Mouse (Mus musculus) kidney, adult 8-10 months (tissue): ENCODE measurements at regions not wholly inside any gene's neighbourhood (a gene's known extent, or its start where the extent isn't known, plus 50 kb on each side); places are given as distances from the start of the nearest gene placed in this dataset.

ENCODE experiments used
- DNase-seq, 2 experiments: peaks; one replicate each; pipeline ENCODE4 v3.0.0; 2022

DNA sequence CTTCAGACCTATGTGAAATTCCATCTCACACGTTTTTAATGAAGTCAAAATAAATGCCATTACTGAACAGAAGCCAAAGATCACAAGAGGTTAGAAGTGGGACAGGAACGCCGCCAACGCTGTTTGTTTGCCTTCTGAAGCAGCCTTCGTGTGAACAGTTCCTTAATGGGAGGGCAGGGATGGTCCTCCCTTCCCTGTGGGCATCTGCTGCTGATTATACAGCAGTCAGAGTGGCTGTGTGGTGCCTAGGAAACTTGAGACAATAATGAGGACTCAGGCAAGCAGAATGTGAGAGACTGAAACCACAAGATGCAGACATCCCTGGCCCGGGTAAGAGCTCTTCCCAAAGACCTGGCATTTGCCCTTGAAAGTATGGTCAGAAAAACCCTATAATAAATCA, 164.3 kb downstream of the Cxcl12 start:
- DNase-seq, result no peak

DNA sequence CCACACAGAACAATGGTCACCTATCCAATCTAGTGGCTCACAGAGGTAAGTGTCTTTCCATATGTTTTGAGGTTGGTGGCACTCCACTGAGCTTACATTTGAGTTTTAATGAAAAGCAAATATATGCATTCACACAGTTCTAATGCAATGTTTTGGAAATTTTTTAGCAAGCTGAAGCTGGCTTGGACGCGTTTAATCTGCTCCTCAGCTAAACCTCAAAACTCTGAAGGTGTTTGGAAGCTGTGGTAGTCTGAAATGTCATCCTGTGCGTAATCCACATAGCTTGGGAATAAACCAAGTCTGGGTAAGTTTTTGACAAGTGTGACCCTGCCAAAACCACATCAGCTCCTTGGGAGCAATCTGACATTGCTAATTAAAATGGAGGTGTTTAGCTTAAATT, 173.8 kb downstream of the Cxcl12 start:
- no peak for DNase-seq

DNA sequence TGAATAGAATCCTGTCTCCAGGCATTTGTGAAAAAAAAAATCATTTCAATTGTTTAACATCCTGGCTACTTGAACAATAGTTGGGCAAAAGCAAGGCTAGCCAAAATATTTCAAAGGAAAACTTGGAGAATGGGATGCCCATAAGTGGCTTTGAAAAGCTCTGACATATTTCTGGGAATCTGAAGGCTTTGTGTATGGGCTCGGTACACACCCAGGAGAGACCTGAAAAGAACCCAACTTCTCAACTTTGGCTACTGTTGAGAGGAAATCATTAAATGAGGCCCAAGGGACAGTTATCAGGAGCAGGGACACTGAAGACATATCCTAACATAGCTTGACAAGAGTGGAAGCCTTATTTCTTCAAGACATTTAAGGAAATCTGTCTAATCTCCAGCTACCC, 179.0 kb downstream of the Cxcl12 start:
- no peak for DNase-seq

DNA sequence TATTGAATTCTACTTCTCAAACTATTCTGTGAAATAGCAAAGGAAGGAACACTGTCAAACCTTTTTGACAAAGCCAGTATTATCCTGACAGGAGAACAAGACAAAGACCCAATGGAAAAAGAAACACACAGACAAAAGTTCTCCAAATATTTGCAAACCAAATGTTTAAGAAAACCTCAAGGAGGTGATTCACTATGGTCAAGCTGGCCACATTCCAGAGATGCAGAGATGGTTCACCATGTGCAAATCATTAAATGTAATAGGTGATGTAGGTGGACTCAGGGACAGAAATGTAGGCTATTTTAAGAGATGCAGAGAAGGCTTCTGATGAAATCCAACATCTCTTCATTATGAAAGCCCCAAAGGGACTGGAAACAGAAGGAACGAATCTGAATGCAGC, 183.5 kb downstream of the Cxcl12 start:
- DNase-seq, result no peak

DNA sequence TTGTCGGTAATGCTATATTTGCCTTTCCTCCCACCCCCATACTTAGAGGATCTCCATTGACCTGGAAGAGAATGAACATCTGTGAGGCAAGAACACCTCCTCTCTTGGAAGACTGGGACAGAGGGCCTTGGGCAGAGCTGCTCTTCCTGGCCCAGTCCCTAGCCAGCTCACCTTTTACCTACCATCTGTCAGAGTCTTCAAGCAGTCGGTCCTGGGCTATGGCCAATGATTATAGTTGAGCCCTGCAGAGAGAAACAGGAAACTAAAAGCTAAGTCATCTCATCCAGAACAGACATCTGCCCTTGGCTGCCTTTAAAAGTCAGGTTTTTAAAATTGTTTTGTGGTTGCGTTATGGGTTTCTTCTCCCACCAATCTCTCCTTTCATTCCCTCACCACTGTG, 184.8 kb downstream of the Cxcl12 start:
- DNase-seq, result no peak

DNA sequence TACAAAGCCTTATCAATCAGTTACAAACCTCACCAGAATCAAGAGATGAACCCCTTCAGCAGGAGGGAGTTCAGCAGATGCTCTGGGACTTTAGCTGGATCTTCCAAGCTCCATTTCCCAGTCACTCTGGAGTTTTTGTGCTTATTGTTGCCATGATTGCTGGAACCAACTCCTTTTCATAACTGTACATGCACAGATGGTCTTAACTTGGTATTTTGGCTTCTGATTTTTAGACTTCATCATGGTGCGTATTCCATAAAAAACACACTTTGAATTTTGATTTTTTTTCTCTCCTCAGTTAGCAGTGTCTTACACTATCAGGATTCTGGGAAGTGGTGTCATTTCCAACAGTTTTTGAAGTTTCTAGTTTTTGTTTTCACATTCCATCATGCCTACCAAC, 187.8 kb downstream of the Cxcl12 start:
- DNase-seq, result no peak

DNA sequence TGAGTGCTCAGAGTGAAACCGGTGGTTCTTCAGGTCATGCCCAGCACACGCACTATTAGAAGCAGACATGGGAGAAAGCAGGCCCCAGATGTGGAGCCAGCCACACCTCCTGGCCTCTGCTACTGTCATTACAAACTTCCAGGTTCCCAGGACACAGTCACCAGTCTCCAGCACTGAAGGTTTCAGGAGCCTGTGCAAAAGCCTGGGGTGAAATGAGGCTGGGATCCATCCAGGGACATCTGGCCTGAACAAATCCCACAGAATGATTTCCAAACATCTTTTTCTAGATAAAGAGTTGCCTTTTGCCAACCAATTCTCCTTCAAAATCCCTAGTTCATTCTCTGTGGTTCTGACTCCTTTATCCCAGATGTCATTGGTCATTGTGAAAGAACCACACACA, 191.1 kb downstream of the Cxcl12 start:
- no peak for DNase-seq

DNA sequence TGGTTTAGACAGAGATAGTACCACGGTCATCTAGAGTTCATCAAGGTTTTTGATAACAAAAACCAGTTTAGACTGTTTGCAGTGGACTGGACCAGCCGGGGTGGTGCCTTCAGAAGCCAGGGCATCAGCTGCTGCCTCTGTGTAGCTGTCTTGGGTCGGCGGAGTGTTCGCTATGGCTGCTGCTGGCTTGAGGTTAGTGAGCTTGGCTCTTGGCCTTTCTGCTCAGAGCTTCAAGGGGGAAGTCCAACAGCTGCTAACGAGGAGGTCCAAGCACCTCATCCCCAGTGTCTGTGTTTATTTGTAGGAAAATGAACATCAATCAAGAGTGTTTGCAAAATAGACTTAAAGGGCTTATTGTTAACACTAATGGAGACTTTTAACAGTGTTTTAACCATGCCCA, 198.2 kb downstream of the Cxcl12 start:
- no peak for DNase-seq

DNA sequence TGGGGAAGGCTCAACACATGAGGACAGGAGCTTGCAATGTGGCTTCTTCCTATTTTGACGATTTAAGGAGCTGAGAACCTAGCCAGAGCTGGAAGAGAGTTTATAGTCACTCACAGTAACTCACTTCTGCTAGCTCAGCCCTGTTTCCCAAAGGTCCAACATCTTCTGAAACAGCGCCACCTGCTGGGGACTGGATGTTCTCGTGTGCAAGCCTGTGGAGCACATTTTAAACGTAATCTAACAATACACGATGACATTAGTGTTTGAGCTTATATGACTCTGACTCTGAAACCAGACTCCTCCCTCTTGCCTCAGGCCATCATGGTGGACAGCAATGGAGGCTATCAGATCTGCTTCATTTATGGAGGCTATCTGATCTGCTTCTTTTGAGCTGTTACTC, 207.7 kb downstream of the Cxcl12 start:
- DNase-seq, result no peak

DNA sequence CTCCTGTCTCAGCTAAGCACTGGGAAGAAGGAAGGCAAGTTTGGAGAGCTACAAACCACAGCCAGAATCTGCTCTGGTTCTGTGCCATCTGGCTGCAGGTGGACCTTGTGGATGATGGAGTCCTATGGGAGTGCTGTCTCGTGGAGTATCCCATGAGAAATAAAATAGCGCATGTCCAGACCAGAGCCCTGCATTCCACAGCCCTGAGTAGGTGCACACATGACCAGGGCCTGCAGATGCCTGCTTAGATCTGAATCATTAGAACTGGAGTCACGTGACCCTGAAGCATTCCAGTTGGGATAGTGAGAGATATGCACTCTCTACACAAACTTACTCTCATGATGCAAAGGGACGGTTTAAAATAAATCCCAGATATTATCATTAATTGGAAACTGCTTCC, 211.6 kb downstream of the Cxcl12 start:
- no peak for DNase-seq

DNA sequence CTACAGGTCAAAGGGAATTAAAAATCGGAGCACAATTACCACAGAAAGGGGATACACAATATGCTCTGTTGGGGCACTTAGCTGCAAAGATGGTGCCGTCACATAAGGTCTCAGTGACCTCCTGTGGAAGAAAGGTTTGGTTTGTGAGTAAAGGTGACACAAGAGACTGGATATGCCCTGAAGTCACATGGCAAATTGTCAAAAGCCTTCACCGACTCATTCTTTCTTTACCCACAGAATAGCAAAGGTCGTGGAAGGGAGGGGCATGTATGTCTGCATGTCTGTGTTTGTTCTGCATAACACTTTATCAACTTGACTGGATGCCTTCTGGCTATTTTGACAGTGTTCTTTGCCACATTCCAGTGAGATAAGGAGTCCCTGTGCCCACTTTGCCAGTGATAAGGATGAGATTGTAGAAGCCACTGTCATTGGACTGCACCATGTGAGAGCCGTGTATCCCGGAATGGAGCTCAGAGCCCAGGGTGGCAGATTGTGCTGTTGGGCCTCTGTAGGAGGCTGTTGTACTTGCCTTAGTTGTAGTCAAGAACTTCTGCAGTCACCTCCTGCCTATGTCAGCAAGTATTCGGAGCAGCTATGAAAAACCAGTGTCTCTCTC, 222.0 kb downstream of the Cxcl12 start:
- no peak for DNase-seq

DNA sequence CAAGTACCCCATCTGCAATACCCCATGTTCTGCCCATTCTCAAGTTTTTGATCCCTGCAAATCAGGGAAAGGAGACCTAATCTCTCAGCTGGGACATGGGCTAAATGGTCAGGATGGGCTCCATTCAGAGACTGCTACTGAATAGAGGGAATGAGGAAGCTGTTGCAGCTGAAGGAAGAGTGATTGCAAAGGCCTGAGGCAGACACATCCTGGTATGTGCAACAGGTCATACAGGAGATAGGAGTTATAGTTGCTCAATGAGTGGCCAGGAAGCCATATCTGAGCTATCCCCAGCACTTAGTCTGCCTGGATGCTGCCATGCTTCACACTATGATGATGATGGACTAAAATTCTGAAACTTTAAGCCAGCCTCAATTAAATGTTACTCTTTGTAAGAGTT, 225.1 kb downstream of the Cxcl12 start:
- DNase-seq, result no peak

DNA sequence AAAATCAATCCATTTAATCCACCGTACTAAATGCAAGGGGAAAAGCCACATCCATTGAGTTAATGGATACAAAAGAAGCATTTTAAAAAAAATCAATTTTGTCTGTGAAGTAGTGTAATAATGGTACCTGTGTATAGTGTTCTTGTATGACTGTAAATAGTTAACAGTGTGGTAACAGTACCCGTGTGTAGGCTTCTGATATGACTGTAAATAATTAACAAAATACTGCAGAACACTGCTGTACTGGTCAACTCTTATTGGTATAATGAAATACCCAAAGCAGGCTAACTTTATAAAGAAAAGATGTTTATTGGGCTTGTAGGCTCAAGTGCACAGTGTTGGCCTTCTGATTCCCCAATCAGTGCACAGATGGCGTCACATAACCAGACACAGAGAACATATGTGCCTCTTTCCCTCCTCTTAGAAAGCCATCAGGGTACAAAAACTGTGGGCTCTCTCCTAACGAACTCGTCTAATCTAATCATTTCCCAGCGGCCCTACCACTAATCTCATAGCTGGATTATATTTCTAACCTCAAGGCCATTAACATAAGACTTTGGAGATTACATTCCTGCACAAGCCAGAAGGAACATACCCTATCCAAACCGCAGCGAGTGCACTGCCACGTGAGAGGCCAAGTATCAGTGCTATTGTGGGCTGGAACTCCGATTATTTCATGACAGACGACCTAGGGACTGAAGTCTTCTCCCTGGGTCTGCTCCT, 237.4 kb downstream of the Cxcl12 start:
- no peak for DNase-seq

DNA sequence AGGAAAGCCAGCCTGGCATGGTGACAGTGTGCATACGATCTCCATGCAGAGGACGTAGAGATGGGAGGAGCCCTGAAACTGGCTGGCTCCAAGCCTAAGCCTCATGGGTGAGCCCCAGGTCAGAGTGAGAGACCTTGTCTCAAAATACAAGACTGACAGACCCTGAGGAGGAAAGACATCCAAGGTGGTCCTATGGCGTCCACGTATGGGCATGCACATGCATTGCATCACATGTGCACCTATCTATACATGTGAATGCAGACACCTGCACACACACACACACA, 237.9 kb downstream of the Cxcl12 start:
- no peak for DNase-seq

DNA sequence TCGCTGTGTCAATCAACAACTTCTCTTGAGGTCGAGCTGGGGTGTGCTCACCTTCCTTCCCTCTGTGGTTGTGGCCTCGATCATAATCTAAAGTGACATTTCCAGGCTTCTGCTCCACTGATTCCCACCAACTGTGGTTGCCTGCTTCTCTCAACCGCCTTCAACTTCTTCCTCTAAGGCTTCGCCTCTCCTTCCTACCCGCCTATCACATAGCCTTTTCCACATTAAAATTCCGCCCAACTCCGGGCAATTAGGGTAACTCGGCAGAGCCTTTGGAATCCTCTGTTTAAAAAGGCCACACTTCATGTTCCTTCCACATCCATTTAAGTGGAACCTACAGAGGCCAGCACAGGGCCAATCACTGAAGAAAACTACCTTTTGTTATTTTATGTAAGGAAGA, 238.4 kb downstream of the Cxcl12 start:
- DNase-seq, result no peak

DNA sequence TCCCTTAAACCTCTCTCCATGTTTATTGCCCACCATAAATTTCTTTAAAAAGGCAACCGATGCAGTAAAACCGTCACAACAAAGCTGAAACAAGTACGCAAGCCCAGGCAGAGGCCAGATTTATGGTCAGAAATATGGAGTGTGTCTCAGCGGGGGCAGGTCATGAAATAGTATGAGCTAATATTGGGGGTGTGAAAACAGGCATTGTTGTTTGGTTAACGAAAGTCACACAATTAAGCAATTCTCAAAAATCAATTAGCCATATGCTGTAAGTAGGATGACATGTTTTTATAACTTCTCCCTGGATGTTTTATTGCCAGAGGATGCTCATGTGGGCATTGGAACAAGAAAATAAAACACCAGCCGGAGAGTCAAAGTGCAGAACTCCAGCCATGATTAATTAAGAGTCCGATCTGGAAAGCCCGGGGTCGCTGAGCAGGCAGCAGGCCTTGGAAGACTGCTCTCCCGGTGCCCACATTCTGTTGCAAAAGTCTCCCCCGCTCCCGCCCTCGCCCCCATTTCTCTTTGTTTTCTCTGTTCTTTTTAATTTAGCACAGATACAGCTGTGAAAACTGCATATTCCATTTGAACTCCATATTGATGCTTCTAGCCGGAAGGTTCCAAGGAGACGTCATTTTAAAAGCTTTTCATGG, 239.0 kb downstream of the Cxcl12 start:
- DNase-seq, result no peak

DNA sequence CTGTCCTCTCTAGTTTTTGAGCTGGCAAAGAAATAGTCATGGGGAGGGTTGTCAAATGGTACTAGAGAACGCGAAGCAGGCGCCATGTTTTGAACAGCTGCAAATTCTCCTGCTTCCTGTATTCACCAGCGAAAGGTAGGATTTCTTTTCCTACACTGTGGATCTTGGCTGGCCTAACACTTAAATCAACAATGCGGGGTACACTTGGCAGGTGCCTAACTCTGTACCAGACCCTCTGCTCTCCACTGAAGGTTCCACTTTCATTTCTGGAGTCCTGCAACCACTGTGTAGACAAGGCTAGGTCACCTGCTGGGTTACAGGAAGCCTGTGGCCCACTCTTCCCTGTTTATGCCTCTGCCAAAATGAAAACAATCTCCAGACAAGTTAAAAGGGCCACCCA, 239.6 kb downstream of the Cxcl12 start:
- no peak for DNase-seq

DNA sequence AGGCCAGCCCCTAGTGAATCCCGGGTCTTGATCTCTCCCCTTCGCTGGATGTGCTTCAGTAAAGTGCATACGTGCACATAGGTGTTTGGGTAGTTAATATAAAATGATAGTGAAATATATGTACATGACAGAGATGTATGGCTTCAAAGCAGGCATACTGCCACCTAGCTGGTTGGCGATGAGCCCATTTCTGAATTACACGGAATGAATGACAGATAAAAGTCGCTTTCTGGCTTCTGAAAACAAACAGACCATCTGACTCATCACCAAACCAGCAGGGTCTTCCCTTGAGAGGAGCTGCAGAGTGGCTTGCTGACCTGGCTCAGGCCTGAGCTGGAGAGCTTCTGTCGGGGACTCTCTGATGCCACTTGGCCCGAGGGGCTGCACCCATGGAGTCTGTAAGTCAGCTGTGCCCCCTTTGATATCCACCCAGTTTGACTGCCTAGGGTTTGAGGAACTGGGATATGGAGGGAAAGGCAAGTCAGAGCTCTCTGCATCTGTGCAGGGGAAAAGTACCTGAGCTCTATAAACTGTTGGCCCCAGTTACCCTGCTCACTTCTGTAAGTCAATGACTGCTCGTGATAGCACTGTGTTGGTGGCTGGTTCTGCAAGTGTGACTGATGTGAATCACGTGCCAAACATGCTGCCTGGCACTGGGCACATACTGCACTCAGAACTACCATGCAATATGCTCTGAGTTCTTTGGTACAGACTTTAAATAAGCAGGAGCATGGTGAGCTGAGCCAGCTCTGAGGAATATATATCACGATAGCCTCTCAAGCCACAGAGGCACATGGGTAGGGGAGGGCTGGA, 240.8 kb downstream of the Cxcl12 start:
- DNase-seq, result no peak

DNA sequence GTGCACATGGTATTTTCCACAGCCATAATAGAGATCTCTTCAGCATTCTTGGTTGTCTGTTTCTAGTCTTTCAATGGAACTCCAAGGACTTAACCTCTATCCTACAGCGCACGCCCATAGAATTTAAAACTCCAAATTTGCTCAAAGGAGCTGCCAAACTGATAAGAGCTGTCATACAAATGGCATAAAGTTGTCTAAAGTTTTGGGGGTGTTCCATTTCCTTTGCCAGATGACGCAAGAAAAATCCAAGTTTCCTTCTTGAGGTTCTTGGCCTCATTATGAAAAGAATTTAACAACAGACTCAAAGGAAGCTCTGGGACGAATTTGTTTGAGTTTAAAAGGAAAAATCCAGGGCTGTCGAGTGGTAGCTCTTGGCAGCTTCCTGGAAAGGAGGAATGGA, 246.6 kb downstream of the Cxcl12 start:
- DNase-seq, result no peak

DNA sequence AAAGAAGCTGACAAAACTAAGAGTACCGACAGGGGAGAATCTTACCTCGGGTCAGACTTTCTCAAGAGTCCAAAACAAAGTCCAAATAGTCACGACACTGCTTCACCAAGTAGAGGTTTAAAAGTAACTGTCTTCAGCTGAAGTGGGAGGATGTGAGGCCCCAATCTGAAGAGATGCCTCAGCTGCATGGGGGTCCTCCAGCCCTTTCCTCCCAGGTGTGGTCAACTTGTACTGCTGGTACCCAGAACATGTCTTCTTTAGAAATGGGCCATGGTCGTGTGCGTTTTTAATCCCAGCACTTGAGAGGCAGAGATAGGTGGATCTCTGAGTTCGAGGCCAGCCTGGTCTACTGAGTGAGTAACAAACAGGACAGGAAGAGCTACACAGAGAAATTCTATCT, 247.6 kb downstream of the Cxcl12 start:
- no peak for DNase-seq

DNA sequence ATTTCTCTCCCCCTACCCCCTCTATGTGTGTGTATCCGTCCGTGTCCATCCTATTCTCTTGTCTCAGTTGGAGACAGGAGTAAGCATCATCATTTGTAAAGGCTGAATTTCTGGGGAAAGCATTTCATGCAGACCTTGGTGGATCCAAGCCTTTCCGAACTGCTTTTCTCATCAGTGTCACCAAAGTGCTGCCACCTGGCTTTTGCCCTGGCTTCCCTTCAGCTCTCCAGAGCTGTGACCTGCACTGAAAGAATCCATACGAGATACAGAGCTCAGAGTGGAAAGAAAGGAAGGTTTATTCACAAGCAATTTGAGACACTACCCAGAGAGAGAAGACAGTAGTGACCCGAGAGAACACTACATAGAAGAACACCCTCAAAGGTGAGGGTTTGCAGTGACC, 248.1 kb downstream of the Cxcl12 start:
- no peak for DNase-seq

DNA sequence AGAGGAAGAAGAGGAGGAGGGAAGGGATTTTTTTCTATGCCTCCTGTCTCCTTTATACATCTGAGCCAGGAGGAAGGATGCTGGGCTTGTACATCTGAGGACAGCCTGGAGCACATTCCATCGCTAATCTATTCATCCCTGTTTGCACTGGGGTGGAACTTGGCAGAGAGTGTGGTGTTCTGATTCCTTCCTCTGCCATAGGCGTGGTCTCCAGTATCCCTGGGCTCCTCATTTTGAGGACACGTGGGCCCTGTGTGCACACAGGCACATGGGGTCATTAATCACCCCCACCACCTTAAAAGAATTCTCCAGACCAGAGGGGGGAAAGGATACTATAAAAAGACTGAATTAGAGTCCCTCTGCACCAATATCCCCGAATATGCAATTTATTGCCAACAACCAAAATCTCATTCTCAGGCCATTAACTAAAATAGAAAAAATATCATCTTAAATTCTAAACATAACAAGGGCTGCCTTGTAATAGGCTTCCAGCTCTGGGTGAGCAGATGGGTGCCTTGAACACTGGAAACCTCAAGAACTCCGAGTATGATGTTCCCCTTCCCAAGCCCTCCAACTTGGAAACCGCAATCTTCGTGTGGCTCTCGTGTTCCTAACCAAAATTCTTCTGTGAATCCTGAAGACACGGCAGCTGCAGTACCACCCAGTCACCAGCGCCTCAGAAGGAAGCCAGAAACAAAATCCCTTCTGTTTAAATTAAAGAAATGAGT, 254.7 kb downstream of the Cxcl12 start:
- no peak for DNase-seq

DNA sequence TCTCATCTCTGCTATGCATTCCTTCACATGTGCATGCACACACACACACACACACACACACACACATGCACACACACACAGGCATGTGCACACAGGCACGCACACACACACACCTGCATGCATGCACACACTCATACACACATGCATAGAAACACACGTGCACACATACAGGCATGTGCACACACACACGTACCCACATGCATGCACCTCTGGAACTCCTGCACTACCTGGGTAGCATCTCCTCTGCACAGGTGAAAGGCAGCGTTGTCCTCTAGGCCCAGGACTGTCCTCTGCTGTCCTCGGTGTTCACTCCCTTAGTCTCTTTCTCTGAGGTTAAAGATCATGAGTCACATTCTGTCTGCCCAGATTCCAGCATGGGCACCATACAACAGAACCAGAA, 258.0 kb downstream of the Cxcl12 start:
- DNase-seq, result no peak
